Mouse (Mus musculus): ENCODE measurements at regions not wholly inside any gene's neighbourhood (a gene's known extent, or its start where the extent isn't known, plus 50 kb on each side); places are given as distances from the start of the nearest gene placed in this dataset.

DNA sequence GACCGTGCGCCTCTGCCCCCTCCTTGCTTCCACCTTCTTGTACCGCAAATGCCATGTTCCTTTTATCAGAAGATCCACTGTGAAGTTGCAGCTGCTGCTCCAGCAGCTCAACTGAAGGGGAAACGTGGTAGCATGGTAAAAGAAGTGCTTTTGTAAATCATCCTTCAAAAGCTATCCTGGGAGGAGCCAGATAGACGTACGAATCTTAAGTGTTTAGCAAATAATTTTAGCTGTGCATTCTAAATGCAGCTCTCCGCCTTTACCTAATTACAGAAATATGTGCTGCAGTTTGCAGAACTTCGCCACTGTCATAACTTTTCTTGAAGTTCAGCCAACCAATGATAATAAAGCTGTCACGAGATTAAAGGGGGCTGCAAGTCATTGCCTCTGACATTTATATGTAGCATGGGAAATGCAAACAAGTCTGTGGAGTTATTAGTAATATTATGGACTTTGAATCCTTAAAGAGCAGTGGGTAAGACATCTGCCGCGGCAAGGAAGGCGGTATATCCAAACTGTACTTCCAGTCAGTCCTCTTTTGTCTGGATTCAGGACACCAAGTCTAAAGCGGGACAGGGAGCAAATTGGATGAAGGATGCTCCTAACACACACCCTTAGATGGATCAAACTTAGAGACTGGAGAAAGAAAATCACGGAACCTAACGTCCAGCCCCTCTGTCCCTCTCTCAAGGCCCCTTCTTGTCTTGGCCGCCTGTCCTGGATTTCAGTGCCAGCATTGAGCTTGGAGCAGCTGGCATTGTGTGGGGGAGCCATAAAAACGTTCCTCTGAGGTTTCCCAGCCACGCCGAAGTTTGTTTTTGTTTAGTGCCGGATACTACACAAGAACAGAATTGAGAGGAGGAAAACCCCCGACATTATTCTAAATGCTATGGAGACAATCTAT lies 320.7 kb downstream of the Epha7 start:
- no peak for DNase-seq (ENCODE audit: low spot score)

DNA sequence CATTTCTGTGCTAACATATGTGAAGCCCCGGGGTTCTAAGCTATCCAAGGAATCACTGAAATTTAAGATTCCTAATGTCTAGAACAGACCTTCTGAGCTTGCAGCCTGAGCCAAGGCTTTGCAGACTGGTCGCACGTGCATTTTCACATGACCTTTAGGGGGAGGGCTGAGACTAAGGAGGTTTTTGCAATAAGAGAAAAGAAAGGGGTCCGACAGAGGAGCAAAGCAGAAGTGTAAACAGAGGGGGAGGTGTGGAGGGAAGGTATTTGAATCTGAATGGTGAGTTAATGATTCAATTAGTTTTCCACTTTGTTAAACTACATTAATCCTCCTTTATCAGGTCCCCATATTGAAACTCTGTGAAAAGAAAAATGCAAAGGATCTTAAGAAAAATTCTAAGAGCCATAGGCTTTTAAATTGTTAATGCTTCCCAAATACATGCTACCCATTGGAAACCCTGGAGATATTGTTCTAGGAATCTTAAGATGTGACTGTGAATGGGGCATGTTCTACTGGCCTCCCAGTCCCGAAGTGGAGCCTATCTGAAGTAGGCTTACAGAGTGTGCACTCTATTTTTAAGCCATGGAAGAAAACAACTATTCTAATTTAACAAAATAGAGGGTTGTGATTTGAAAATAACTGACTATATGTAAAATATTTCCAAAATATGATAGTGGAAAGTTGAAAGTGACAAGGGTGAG lies 322.9 kb downstream of the Epha7 start:
- no peak for DNase-seq (ENCODE audit: low spot score)

DNA sequence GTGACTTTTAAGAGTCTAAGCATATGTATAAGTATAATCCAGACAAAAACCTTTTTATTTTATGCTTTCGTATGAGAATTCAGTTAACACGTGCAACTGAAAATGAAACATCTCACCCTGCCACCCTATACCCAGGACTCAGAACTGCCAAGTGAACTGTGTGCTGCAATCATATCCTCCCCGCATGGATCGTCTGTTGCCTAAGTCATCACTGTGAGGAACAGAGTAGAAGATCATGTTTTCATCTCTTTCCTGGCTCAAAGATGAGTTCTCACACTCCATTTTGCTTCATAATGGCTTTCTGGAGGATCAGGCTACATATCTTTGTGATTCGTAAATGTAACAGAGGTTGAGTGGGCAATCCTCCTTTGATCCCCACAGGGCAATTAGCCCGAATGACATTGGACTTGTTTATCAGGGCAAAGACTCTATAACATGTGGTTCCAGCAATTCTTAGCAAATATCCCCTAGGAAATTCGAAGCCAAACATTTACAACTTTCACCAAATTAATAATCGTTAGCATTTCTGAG lies 325.9 kb downstream of the Epha7 start:
- DNase-seq (ENCODE audit: low spot score): no peak

DNA sequence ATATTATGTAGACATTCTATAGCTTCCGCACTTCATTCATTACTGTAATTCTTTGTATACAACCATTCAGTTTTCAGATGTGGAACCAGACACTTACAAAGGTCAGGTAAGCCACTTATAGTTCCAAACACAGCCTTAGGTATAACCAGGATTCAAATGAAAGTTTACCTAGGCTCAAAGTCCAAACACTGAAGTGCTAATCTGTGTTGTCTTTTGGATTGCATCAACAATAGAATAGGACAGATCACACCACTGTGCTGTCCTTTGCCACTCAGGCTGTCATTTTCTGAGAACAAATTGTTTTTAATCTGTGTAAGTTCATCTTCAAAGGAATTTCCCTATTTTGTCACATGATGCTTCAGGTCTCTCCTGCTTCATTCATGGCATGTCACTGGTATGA lies 330.5 kb downstream of the Epha7 start:
- no peak for DNase-seq (ENCODE audit: low spot score)

DNA sequence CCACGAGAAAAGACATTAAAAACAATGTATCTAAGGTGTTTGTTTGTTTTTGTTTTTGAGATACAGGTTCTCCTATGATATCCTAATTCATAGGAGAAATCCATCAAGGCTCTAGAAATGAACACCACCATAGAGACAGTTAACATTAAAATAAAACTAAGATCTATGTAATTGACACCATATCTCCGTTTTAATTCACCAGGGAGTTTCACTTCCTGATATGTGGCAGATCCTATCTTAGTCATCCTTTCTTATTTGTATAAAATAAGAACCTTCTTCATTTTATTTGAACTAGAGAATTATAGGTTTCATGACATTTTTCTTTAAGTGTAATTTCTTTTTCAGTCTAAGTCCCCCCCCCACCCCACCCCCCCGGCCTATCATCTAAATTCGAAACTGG lies 332.3 kb downstream of the Epha7 start:
- DNase-seq (ENCODE audit: low spot score): no peak

DNA sequence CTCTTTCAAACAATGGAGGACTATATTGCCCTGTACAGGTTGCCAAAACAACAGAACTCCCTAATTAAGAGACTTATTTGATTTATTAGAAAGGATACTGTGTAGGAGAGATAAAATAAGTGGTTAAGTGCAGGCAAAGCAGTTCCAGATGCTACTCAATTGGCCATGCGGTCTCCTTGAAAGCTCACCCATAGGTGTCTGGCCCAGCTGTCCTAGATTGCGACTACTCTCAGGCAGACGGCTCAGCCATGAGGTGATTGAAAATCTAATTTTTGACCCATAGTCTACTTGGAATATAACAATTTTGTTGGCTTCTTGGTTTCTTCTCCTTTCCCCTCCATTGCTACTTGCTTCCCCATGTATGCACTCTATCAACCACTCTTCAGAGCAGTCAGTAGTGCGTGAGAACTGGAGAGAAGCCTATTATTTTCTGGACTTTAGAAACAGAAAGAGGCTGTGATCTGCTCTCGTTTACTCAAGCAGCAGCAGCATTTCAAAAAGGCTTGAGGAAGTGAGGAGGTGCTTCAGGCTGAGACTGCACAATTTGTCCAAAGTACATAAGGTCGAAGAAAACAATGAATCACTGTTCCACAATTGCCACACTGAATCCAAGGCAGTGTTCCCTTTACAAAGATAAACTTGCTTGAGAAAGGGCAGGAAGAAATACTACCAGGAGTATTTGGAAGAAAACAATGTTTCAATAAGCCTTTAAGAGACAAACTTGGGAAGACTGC lies 339.4 kb downstream of the Epha7 start:
- DNase-seq (ENCODE audit: low spot score): peak; percentile 16

DNA sequence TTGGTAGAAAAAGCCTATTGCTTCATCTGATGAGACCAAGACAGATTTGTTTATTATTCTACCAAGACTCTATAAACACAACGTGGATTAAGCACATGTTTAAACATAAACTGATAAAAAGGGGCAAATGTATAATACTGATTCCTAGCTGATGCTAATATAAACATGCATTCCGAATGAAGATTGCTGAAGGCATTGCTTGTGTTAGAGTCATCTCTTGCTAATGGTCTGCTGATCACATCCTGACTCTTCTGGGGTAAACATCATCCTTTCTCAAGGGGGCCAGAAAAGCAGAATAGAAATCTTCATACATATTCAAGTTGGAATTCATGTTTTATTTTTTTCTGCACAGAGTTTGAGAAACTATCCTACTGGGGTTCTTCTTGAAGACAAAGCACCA lies 369.6 kb downstream of the Epha7 start:
- DNase-seq (ENCODE audit: low spot score): no peak

DNA sequence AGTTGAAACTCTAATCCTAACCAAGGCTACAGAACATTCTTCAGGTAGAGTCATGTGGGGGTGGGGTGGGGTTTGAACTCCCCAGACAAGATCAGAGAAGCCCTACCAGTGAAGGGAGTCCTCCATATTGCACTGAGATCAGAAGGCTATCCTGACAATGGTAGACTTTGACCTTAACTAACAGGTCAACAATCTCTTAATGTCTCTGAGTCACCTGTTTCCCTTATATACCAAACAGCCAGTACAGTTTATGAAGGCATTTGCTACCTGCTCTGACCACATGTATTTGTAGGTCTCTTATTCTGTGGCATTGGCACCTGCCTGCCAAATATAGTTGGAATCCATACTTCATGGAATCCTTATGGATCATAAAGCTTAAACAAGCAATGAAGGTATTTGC lies 370.5 kb downstream of the Epha7 start:
- DNase-seq (ENCODE audit: low spot score): no peak

DNA sequence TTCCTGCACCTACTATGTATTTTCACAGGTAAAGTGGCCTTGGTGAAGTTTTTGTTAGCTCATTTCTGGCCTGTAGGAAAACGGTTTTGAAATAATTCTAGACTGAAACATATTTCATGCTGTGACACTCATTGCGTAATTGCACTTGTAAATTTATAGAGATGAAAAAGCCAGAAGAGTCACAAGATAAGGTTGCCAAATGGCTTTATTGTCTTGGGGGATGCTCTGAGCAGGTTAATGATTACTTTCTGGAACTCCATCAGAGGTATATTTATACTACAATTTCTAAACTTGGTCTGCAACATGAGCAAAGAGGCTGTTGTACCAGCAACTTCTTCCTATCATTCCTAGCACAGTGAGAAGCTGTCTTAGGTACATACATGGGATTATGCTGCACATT lies 370.9 kb downstream of the Epha7 start:
- no peak for DNase-seq (ENCODE audit: low spot score)

DNA sequence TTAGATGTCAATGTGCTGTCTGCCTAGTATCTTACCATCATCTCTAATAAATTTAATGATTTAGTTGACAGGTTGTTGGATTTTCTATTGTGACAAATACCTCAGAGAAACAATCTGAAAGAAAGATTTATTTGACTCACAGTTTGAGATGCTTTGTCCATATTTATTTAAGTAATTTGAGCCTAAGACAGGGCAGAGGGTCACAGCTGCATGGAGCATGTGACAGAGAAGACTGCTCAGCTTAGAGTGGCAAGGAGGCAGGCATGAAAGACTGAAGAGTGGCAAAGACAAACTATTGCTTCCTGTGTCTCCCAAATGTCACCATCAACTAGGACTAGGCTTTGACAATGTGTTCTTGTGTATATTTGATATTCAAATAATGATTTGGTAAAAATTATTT lies 388.0 kb downstream of the Epha7 start:
- DNase-seq (ENCODE audit: low spot score): no peak
